Mouse (Mus musculus) cerebellum, adult 9-11 months (tissue): ENCODE data around the gene Crym.

Source experiments
- DNase-seq: peaks from one replicate; pipeline ENCODE4 v3.0.0; 2022

Gene Crym

GRCm38 (mm10) chr7:120158121-120158613, 43.7 kb downstream of the Crym start:
- DNase-seq, result no peak

- no peak for DNase-seq
Measured at GRCm38 (mm10) chr7:120157575-120158061, 44.3 kb downstream of the Crym start.

GRCm38 (mm10) chr7:120156841-120157409, 45.0 kb downstream of the Crym start:
- DNase-seq, result no peak

GRCm38 (mm10) chr7:120150898-120151297, 51.0 kb downstream of the Crym start:
- DNase-seq, result no peak

GRCm38 (mm10) chr7:120150257-120150656, 51.7 kb downstream of the Crym start:
- no peak for DNase-seq

- no peak for DNase-seq
Measured at GRCm38 (mm10) chr7:120145191-120145590, 56.7 kb downstream of the Crym start, which contains the start of gene Zp2. TSS of gene Zp2 (minus strand) at chr7:120145291.

GRCm38 (mm10) chr7:120142743-120143142, 59.2 kb downstream of the Crym start:
- no peak for DNase-seq
